Mouse (Mus musculus): ENCODE results near the gene Gdi1.

DNA sequence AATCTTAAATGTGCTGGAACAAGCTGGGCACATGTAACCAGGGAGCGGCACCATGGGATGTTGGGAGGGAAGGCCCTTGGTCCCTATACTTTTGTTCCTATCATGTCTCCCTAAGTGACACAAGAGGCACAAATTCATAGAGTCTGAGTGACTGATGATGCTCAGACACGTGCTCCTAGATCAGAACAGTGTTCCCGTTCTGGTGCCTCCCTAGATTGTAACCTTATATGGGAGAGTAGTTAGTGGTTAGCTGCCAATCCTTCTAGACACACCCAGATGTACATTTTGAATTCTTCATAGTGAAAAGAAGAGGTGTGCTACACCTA is 35.1 kb upstream of the Gdi1 start:
- TF ChIP-seq CTCF (IDR thresholded peaks at IDR 0.05; ENCODE audit: low read depth) (no peak), EP300 (optimal IDR thresholded peaks at IDR 0.05) (no peak)

All from stomach, postnatal 0 days (tissue).